Mouse (Mus musculus) kidney, adult 2 months (tissue): ENCODE results near the gene Lrr1.

Source experiments
- CTCF ChIP-seq: fragments of 200-500 bp; conservative IDR thresholded peaks from 2 replicates; pipeline ENCODE4 v1.5.1; 2011; ENCODE audit warnings: low read depth, mild to moderate bottlenecking, control low read depth, low read length, moderate library complexity, mixed read lengths; ENCODE audit not compliant: insufficient read depth, insufficient read length
- POLR2A ChIP-seq: fragments of 200-500 bp; IDR thresholded peaks from one replicate; pipeline ENCODE4 v1.6.1; 2011; ENCODE audit warnings: low read depth, low read length, control low read depth

- peak; percentile 70 for TF ChIP-seq CTCF
- TF ChIP-seq POLR2A: no peak
Measured at GRCm38 (mm10) chr12:69131981-69132380, 36.6 kb upstream of the Lrr1 start.
